Mouse (Mus musculus) spleen, adult 12 weeks (tissue): ENCODE results near the gene Olfr479.
"Not testable (repeated sequence)": the region's sequence is repeated elsewhere in the genome, so short reads cannot be mapped to it uniquely, and the experiment has no call there.

Source experiments
- DNase-seq: peaks from one replicate; pipeline ENCODE4 v3.0.0; 2022; ENCODE audit warnings: low spot score

Olfr479 gene

GRCm38 (mm10) chr7:108050393-108050792 is at the start of gene Olfr479:
Olfr479 (plus strand) TSS chr7:108050693.
- no peak for DNase-seq

DNA sequence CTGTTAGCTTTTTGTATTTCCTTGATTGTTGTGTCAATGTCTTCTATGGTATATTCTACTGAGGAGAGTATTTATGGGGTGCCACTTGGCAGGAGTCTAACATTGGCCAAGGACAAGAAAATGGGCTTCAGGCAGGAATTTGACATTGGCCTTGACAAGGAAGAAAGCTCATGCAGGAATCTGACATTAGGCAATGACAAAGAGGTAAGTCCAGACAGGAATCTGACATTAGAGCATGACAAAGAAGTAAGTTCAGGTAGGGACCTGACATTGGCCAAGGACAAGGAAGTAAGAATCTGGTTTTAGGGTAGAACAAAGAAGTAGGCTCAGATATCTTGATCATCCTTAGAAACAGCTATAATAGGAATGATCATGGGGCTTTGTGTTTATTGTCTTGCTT is 36.2 kb upstream of the Olfr479 start:
- DNase-seq = not testable (repeated sequence)

DNA sequence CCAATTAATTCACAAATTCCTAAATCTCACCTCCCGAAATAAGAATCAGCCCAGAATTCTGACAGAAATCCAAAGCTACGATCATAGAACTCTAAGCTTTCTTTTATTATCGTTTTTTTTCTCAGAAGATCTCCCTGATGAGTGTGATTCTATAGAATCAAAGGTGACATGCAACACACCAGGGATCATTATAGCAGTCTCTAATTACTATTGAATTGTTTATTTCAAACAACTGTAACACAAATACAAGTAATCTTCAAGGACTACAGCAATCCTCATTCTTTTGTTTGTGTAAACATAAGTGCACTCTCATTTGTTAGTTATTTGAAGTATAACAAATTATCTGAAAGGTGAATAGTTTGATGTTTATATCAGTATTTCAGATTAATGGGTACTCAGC is 16.6 kb upstream of the Olfr479 start, which contains the start of gene Olfr478:
Olfr478 (minus strand) TSS at position 101 of the 400 bp plus-strand sequence.
- no peak for DNase-seq

DNA sequence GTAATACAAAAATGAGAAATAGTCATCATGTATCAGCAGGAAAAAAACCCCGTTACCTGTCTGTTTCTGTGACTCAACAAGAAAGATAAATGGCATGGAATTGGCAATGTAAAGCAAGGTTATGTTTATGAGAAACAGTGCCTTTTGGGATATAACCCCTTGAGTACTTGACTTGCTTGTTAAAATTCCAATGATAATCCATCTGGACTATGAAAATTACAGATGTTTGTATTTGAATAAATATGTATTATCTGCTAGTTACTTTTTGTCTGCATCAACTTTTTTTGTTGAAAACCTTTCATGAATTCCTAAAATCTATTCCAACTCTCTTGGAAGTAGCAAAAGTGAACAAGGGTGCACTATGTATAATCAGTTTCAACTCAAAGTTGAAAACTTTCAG is 16.8 kb downstream of the Olfr479 start, which contains the start of gene Olfr480:
Olfr480 (minus strand) TSS at position 101 of the 400 bp plus-strand sequence.
- no peak for DNase-seq

DNA sequence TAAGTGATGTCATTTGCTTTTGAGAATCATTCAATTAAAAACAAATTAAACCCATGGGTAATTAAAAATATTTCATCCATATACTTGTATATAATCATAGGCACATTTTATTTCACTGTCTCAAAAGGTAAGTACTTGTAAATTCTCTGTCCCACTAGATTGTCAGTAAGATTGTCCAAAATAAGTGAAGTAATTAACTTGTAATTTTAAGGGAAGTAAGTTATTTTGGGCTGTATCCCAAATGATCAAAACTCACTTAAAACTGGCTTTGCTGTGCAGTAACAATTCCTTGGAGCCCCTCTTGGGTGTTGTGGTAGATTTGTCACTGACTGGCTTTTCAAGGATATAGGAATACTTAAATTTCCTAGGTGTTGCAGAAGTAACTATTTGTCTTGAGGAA is 29.1 kb downstream of the Olfr479 start, which contains the start of gene Olfr481:
Olfr481 (plus strand) TSS at position 301 of the 400 bp plus-strand sequence.
- no peak for DNase-seq

DNA sequence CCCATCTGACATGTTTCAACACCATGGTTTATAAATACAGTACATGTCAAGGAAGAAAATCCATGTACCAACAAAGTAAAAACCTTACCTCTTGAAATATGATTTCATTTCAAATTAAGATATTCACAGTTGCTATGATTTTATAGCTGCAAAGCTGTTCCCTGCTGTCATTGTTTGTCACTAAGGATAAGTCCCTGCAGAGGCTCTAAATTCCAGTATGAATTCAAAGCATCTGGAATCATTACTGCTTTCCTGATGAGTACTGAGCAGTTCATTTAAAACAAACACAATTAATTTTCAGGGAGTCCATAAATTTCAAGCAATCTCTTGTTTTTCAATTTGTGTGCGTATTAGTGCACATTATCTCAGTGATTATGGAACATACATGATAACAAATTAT is 47.0 kb downstream of the Olfr479 start, which contains the start of gene Olfr482:
Olfr482 (minus strand) TSS at position 101 of the 400 bp plus-strand sequence.
- DNase-seq = no peak

DNA sequence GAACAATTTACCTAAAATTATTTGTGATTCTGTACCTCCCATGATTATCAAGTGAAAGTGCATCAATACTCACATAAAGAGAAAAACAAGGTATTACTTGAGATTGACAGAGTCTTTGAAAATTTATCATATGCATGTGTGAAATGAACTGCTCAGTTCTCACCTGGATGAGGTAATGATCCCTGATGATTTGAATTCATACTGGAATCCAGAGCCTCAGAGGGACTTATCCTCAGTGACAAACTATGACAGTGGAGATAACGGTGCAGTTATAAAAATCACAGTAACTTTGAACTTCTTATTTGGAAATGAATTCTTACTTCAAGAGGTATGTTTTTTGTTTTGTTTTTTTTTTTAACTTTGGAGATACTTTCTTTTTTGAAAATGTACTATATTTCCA is 50.1 kb downstream of the Olfr479 start, which contains the start of gene Olfr483:
Olfr483 (plus strand) TSS at position 301 of the 400 bp plus-strand sequence.
- DNase-seq = no peak
